Mouse (Mus musculus) myocyte (in vitro differentiated cells): ENCODE data around the gene Lrmda. TPM values are rescaled to one million over a fixed set of nuclear protein-coding genes. Genes with fewer than 3 reads are reported as not detected.

Source experiments
- H3K27me3 ChIP-seq: one replicate; pipeline ENCODE4 v1.6.1; 2011; ENCODE audit not compliant: control insufficient read depth, insufficient read depth, insufficient read length
- H3K36me3 ChIP-seq: one replicate; pipeline ENCODE4 v1.6.1; 2011; ENCODE audit not compliant: control insufficient read depth, insufficient read depth
- H3K4me2 ChIP-seq: one replicate; pipeline ENCODE4 v1.6.1; 2011; ENCODE audit warnings: low read depth, control low read depth
- H3K4me3 ChIP-seq: one replicate; pipeline ENCODE4 v1.5.1; 2011; ENCODE audit warnings: mild to moderate bottlenecking, control low read depth, moderate library complexity
- H3K79me2 ChIP-seq: one replicate; pipeline ENCODE4 v1.6.1; 2011; ENCODE audit not compliant: control insufficient read depth, insufficient read depth
- H3ac ChIP-seq: one replicate; pipeline ENCODE4 v1.6.1; 2011; ENCODE audit not compliant: control insufficient read depth, insufficient read length
- CEBPB ChIP-seq: IDR thresholded peaks from 2 replicates; pipeline ENCODE4 v1.6.1; 2011; ENCODE audit warnings: mild to moderate bottlenecking, moderate library complexity; ENCODE audit not compliant: poor library complexity, insufficient read depth, severe bottlenecking
- E2F4 ChIP-seq: IDR thresholded peaks from one replicate; pipeline ENCODE4 v1.6.1; 2011; ENCODE audit warnings: mild to moderate bottlenecking, control low read depth, moderate library complexity; ENCODE audit not compliant: insufficient read depth
- MAX ChIP-seq: IDR thresholded peaks from one replicate; pipeline ENCODE4 v1.6.1; 2011; ENCODE audit warnings: low read depth, mild to moderate bottlenecking, control low read depth
- MYOD1 ChIP-seq, 3 experiments: IDR thresholded peaks; one replicate each; pipeline ENCODE4 v1.6.1; 2011; ENCODE audit warnings: control low read depth in 2 of 3, low read depth in 2 of 3, mild to moderate bottlenecking in 2 of 3, moderate library complexity in 1 of 3; ENCODE audit not compliant: insufficient read length in 2 of 3, control insufficient read depth in 1 of 3
- MYOG ChIP-seq, 3 experiments: IDR thresholded peaks; one replicate each; pipeline ENCODE4 v1.6.1; 2011; ENCODE audit warnings: control low read depth in 2 of 3, low read depth in 2 of 3, mild to moderate bottlenecking in 2 of 3; ENCODE audit not compliant: insufficient read length in 2 of 3, control insufficient read depth in 1 of 3, insufficient read depth in 1 of 3
- POLR2A ChIP-seq: IDR thresholded peaks from one replicate; pipeline ENCODE4 v1.6.1; 2011; ENCODE audit warnings: low read depth, mild to moderate bottlenecking, control low read depth, moderate library complexity; ENCODE audit not compliant: insufficient read length
- POLR2AphosphoS2 ChIP-seq: IDR thresholded peaks from one replicate; pipeline ENCODE4 v1.6.1; 2011; ENCODE audit warnings: low read depth, control low read depth; ENCODE audit not compliant: insufficient read length
- REST ChIP-seq: IDR thresholded peaks from one replicate; pipeline ENCODE4 v1.6.1; 2011; ENCODE audit warnings: mild to moderate bottlenecking, control low read depth, moderate library complexity; ENCODE audit not compliant: insufficient read depth, insufficient read length
- SRF ChIP-seq: IDR thresholded peaks from one replicate; pipeline ENCODE4 v1.6.1; 2011; ENCODE audit warnings: low read depth; ENCODE audit not compliant: control insufficient read depth, insufficient read length
- TCF12 ChIP-seq: IDR thresholded peaks from one replicate; pipeline ENCODE4 v1.6.1; 2011; ENCODE audit warnings: mild to moderate bottlenecking, control low read depth; ENCODE audit not compliant: poor library complexity, insufficient read depth, severe bottlenecking
- TCF3 ChIP-seq: IDR thresholded peaks from one replicate; pipeline ENCODE4 v1.6.1; 2011; ENCODE audit warnings: low read depth, control low read depth; ENCODE audit not compliant: insufficient read length
- USF1 ChIP-seq: IDR thresholded peaks from one replicate; pipeline ENCODE4 v1.6.1; 2011; ENCODE audit warnings: low read depth, mild to moderate bottlenecking, control low read depth, moderate library complexity
- polyA plus RNA-seq: library from polyadenylated mRNA; unstranded; fragments of >200 nt; fragmentation: generic; extraction: Trizol; gene quantifications from one replicate; pipeline ENCODE4 v1.2.1, GENCODE M21; 2012; ENCODE audit warnings: missing spikeins

The Lrmda gene
- polyA plus RNA-seq, 1 experiment = 1.9 TPM

- Histone ChIP-seq H3K4me2 (no peak overlapping the region), H3K36me3 (no peaks in the 10 kb centered on the region), H3ac (no peak overlapping the region), H3K79me2 (no peaks in the 10 kb centered on the region), H3K4me3 (no peak overlapping the region), H3K27me3 (peaks cover 6% of the 10 kb centered on the region)
- TF ChIP-seq USF1 = no peak
- TF ChIP-seq REST = no peak
- TF ChIP-seq MYOG (IDR thresholded peaks at IDR 0.05; ENCODE audit: control insufficient read depth in 1 of 3, insufficient read depth in 1 of 3, insufficient read length in 2 of 3, low read depth in 2 of 3) = no peak
- TF ChIP-seq MAX = no peak
- TF ChIP-seq MYOD1 (IDR thresholded peaks at IDR 0.05; ENCODE audit: control insufficient read depth in 1 of 3, insufficient read length in 2 of 3, low read depth in 2 of 3) = no peak
Measured at GRCm38 (mm10) chr14:22198021-22198420, 178.5 kb downstream of the Lrmda start.

GRCm38 (mm10) chr14:22198641-22199425 is 179.3 kb downstream of the Lrmda start:
- Histone ChIP-seq H3K4me3 (no peak overlapping the region), H3K27me3 (peaks cover 6% of the 10 kb centered on the region), H3K4me2 (no peak overlapping the region), H3ac (no peak overlapping the region), H3K79me2 (no peaks in the 10 kb centered on the region), H3K36me3 (no peaks in the 10 kb centered on the region)
- no peak for TF ChIP-seq REST
- TF ChIP-seq E2F4 = no peak
- TF ChIP-seq MYOD1 (IDR thresholded peaks at IDR 0.05; ENCODE audit: control insufficient read depth in 1 of 3, insufficient read length in 2 of 3, low read depth in 2 of 3) = no peak
- TF ChIP-seq MAX = no peak
- TF ChIP-seq TCF12 = no peak
- no peak for TF ChIP-seq MYOG (IDR thresholded peaks at IDR 0.05; ENCODE audit: control insufficient read depth in 1 of 3, insufficient read depth in 1 of 3, insufficient read length in 2 of 3, low read depth in 2 of 3)
- no peak for TF ChIP-seq POLR2A
- TF ChIP-seq CEBPB = no peak
- TF ChIP-seq SRF = no peak
- TF ChIP-seq TCF3 = no peak
- TF ChIP-seq USF1 = no peak

DNA sequence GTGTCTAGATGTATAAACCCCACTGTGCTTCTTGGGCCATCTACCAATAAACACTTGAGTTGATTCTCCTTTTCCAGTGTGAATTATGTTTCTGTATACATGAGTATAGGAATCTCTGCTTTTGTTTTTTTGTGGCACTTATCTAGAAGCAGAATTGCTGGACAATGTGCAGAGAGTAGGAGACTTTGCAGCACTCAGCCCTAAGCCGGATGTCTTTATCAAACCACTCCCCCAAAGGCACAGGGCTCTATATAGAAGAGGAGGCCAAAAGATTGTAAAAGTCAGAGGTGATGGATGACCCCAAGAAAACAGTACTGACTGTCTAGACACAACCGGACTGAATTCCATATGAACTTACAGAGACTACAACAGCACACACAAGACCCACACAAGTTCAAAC is 182.2 kb downstream of the Lrmda start:
- Histone ChIP-seq H3K4me2 (no peak overlapping the region), H3K79me2 (no peaks in the 10 kb centered on the region), H3K4me3 (no peak overlapping the region), H3ac (no peak overlapping the region), H3K36me3 (no peaks in the 10 kb centered on the region), H3K27me3 (peaks cover 6% of the 10 kb centered on the region)
- TF ChIP-seq MYOD1 (IDR thresholded peaks at IDR 0.05; ENCODE audit: control insufficient read depth in 1 of 3, insufficient read length in 2 of 3, low read depth in 2 of 3) = no peak
- no peak for TF ChIP-seq USF1
- no peak for TF ChIP-seq TCF3
- TF ChIP-seq SRF = no peak
- no peak for TF ChIP-seq TCF12
- no peak for TF ChIP-seq POLR2A
- TF ChIP-seq MYOG (IDR thresholded peaks at IDR 0.05; ENCODE audit: control insufficient read depth in 1 of 3, insufficient read depth in 1 of 3, insufficient read length in 2 of 3, low read depth in 2 of 3) = no peak
- no peak for TF ChIP-seq E2F4
- no peak for TF ChIP-seq POLR2AphosphoS2
- no peak for TF ChIP-seq REST
- TF ChIP-seq MAX = no peak
- TF ChIP-seq CEBPB = no peak

- no peak for TF ChIP-seq REST
- H3K36me3 ChIP-seq = no peaks in the 10 kb centered on the region
- no peaks in the 10 kb centered on the region for H3K79me2 ChIP-seq
- no peak overlapping the region for H3K4me2 ChIP-seq
- H3K4me3 ChIP-seq = no peak overlapping the region
- H3K27me3 ChIP-seq = peaks cover 28% of the 10 kb centered on the region
- no peak overlapping the region for H3ac ChIP-seq
Measured at GRCm38 (mm10) chr14:22210601-22211000, 191.1 kb downstream of the Lrmda start.

DNA sequence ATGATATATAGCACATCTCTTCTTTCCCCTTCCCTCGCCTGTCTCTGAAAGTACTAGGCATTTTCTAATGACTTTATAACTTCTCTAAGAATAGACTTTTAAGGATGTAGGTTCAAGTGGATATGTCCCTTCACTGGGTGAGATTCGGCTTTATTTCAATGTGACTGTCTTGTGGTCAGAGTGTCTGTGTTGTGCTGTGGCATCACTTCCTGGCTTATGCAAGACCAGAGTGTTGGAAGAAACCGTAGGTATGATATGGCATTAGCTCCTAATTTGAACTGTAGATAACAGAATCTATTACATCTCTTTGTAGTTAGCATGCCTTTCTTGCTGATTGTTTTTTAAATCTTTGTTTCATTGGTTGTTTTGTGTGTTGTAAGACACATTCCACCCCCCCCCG is 198.7 kb downstream of the Lrmda start:
- Histone ChIP-seq H3K27me3 (peaks cover 9% of the 10 kb centered on the region), H3K4me2 (no peak overlapping the region), H3K79me2 (no peaks in the 10 kb centered on the region), H3K36me3 (no peaks in the 10 kb centered on the region), H3ac (no peak overlapping the region), H3K4me3 (no peak overlapping the region)
- TF ChIP-seq REST (no peak), MYOG (IDR thresholded peaks at IDR 0.05; ENCODE audit: control insufficient read depth in 1 of 3, insufficient read depth in 1 of 3, insufficient read length in 2 of 3, low read depth in 2 of 3) (no peak), E2F4 (no peak), POLR2A (no peak), TCF12 (no peak), CEBPB (peak; percentile 74; the same call in 1 of the 2 replicates), POLR2AphosphoS2 (no peak), MYOD1 (IDR thresholded peaks at IDR 0.05; ENCODE audit: control insufficient read depth in 1 of 3, insufficient read length in 2 of 3, low read depth in 2 of 3) (no peak)
